ENCODE assay signal across 10 mouse cellular contexts in genomic region chr7:46770706-46771105, GRCm38 (mm10). TPM values are rescaled to one million over a fixed set of nuclear protein-coding genes. Genes with fewer than 3 reads are reported as not detected.
A peak's percentile ranks its signal among the peaks of the same experiment; 100 is the strongest.
DNase-seq lines count a peak whose midpoint lies in the region; ATAC-seq and TF ChIP-seq lines count a peak whose summit lies in the region.
"Had no signal": no experiment of that assay in that cellular context is flagged by ENCODE, and none has a peak within 500 bp of the region (broad histone marks: within the 10 kb centered on the region; RNA-seq: fewer than 3 reads in every experiment).

No protein-coding gene starts in this region.

- no peak for ATAC-seq in hindbrain, embryonic 16.5 days
- peak; percentile 54 for ATAC-seq in CD4-positive, CD25-positive, alpha-beta regulatory T cell, adult 4 months
- ATAC-seq in erythroid progenitor cell, adult 5-6 weeks (replicated peaks; ENCODE audit: low FRiP score, poor library complexity, severe bottlenecking): peak; percentile 49; the same call in 1 of the 2 replicates
- peak; percentile 41; the same call in 1 of the 2 replicates for ATAC-seq in liver, embryonic 11.5 days (replicated peaks; ENCODE audit: low FRiP score)

- H3K4me3 ChIP-seq in hindbrain, embryonic 10.5 days: no peak overlapping the region
- no peak overlapping the region for H3K4me3 ChIP-seq in hindbrain, embryonic 16.5 days (ENCODE audit: low read length)
- H3K4me3 ChIP-seq in bone marrow macrophage, adult 2 months (ENCODE audit: insufficient read depth, low read length): no peak overlapping the region
- H3K4me3 ChIP-seq in liver, embryonic 11.5 days (ENCODE audit: low read depth, low read length): no peak overlapping the region
- H3K4me3 ChIP-seq: embryonic facial prominence, embryonic 12.5 days had no signal

- 64% methylated on average over 4 of the region's 4 CpGs for WGBS in hindbrain, embryonic 10.5 days
- WGBS in hindbrain, embryonic 16.5 days: 68% methylated on average over 4 of the region's 4 CpGs
- 57% methylated on average over 4 of the region's 4 CpGs for WGBS in liver, embryonic 11.5 days

- peaks cover 92% of the 10 kb centered on the region for H3K36me3 ChIP-seq in hindbrain, embryonic 10.5 days
- peaks cover 45% of the 10 kb centered on the region for H3K36me3 ChIP-seq in hindbrain, embryonic 16.5 days (ENCODE audit: control insufficient read depth, insufficient read depth, low read length)
- peaks cover 30% of the 10 kb centered on the region for H3K36me3 ChIP-seq in liver, embryonic 11.5 days (ENCODE audit: control insufficient read depth, insufficient read depth, low read length)

- peak; percentile 68 for DNase-seq in hindbrain, embryonic 10.5 days (ENCODE audit: low spot score)
- peak; percentile 69 for DNase-seq in kidney, adult 9 months
- peak; percentile 59 for DNase-seq in liver, embryonic 11.5 days (ENCODE audit: low spot score)
- peak; percentile 32 to 50 for DNase-seq in right cerebral cortex, postnatal 10 days (ENCODE audit: low spot score in 2 of 2)

- no peak overlapping the region for H3K9ac ChIP-seq in hindbrain, embryonic 16.5 days (ENCODE audit: low read depth, low read length)
- H3K9ac ChIP-seq in liver, embryonic 11.5 days (ENCODE audit: low read depth, low read length): no peak overlapping the region
- H3K9ac ChIP-seq: embryonic facial prominence, embryonic 12.5 days had no signal

- H3K9me3 ChIP-seq in hindbrain, embryonic 10.5 days: no peaks in the 10 kb centered on the region
- H3K9me3 ChIP-seq in hindbrain, embryonic 16.5 days (ENCODE audit: control insufficient read depth, low read length): no peaks in the 10 kb centered on the region
- H3K9me3 ChIP-seq in liver, embryonic 11.5 days (ENCODE audit: control insufficient read depth, low read length): no peaks in the 10 kb centered on the region
- H3K9me3 ChIP-seq: embryonic facial prominence, embryonic 12.5 days had no signal

- TF ChIP-seq CTCF in bone marrow macrophage, adult 2 months (IDR thresholded peaks at IDR 0.05; ENCODE audit: low read depth, low read length): peak; percentile 85

- TF ChIP-seq POLR2A in bone marrow macrophage, adult 2 months (IDR thresholded peaks at IDR 0.05; ENCODE audit: borderline replicate concordance, low read depth, low read length): no peak

- no peak overlapping the region for H3K4me2 ChIP-seq in hindbrain, embryonic 16.5 days (ENCODE audit: low read length)
- no peak overlapping the region for H3K4me2 ChIP-seq in liver, embryonic 11.5 days
- H3K4me2 ChIP-seq: embryonic facial prominence, embryonic 12.5 days had no signal

- H3K27ac ChIP-seq in hindbrain, embryonic 10.5 days: no peak overlapping the region
- no peak overlapping the region for H3K27ac ChIP-seq in hindbrain, embryonic 16.5 days (ENCODE audit: low read depth, low read length)
- no peak overlapping the region for H3K27ac ChIP-seq in bone marrow macrophage, adult 2 months (ENCODE audit: insufficient read depth, low read depth, low read length)
- H3K27ac ChIP-seq in liver, embryonic 11.5 days (ENCODE audit: low read depth, low read length): no peak overlapping the region
- H3K27ac ChIP-seq: embryonic facial prominence, embryonic 12.5 days had no signal

- H3K27me3 ChIP-seq in hindbrain, embryonic 10.5 days (ENCODE audit: insufficient read depth, poor library complexity, severe bottlenecking): no peaks in the 10 kb centered on the region
- no peaks in the 10 kb centered on the region for H3K27me3 ChIP-seq in hindbrain, embryonic 16.5 days (replicated peaks; ENCODE audit: control insufficient read depth, insufficient read depth, low read length)
- no peaks in the 10 kb centered on the region for H3K27me3 ChIP-seq in liver, embryonic 11.5 days (replicated peaks; ENCODE audit: control insufficient read depth, insufficient read depth, low read length)
- H3K27me3 ChIP-seq: embryonic facial prominence, embryonic 12.5 days had no signal

- H3K4me1 ChIP-seq in hindbrain, embryonic 10.5 days (replicated peaks): no peaks in the 10 kb centered on the region
- H3K4me1 ChIP-seq in hindbrain, embryonic 16.5 days (ENCODE audit: control insufficient read depth, insufficient read depth, low read depth, low read length): no peaks in the 10 kb centered on the region
- 0 out of 2 replicates have a peak, but pooled peaks cover 3% of the 10 kb centered on the region for H3K4me1 ChIP-seq in bone marrow macrophage, adult 2 months (ENCODE audit: control insufficient read depth, insufficient read depth, low read length)
- no peaks in the 10 kb centered on the region for H3K4me1 ChIP-seq in liver, embryonic 11.5 days (replicated peaks; ENCODE audit: control insufficient read depth, insufficient read depth, low read length)
- H3K4me1 ChIP-seq: embryonic facial prominence, embryonic 12.5 days had no signal

RNA-seq across cellular contexts. Expression of gene Saa2, which starts 19.1 kb away (rescaled TPM):
- polyA plus RNA-seq in hindbrain, embryonic 10.5 days (2016; fragmentation: Nextera tagmentation; extraction: Ambion mirVana): 0.29 and 0.58 TPM in 2 replicates
- polyA plus RNA-seq in hindbrain, embryonic 16.5 days (2015; fragmentation: Nextera tagmentation; extraction: Ambion mirVana): 0.57 and 0.58 TPM in 2 replicates
- polyA plus RNA-seq in CD4-positive, CD25-positive, alpha-beta regulatory T cell, adult 4 months (2017; shearing (Covaris generic)): not detected
- polyA plus RNA-seq in bone marrow macrophage, adult 2 months (2012; ENCODE audit: insufficient read depth, insufficient read length, missing spikeins): not detected in 2 replicates
- not detected in 2 replicates for total RNA-seq in erythroid progenitor cell, adult 5-6 weeks (2015; ENCODE audit: low replicate concordance)
- total RNA-seq in erythroid progenitor cell, adult 5-6 weeks (2017; ENCODE audit: low replicate concordance): not detected in 2 replicates
- polyA plus RNA-seq in liver, embryonic 11.5 days (2014; fragmentation: Nextera tagmentation; extraction: Ambion mirVana): 1.2 TPM in 1 of 2 replicates, not detected in the other
- polyA plus RNA-seq: embryonic facial prominence, embryonic 12.5 days; lung, embryonic 16.5 days had no signal

RNA-seq across cellular contexts. Expression of gene Hps5, which starts 25.2 kb away (rescaled TPM):
- polyA plus RNA-seq in hindbrain, embryonic 10.5 days (2016; fragmentation: Nextera tagmentation; extraction: Ambion mirVana): 20.0 and 21.1 TPM in 2 replicates
- 9.7 and 12.6 TPM in 2 replicates for polyA plus RNA-seq in hindbrain, embryonic 16.5 days (2015; fragmentation: Nextera tagmentation; extraction: Ambion mirVana)
- polyA plus RNA-seq in CD4-positive, CD25-positive, alpha-beta regulatory T cell, adult 4 months (2017; shearing (Covaris generic)): 10 to 100 TPM; 14.2 to 26.1 TPM
- 39.6 and 40.9 TPM in 2 replicates for polyA plus RNA-seq in bone marrow macrophage, adult 2 months (2012; ENCODE audit: insufficient read depth, insufficient read length, missing spikeins)
- 7.2 and 9.2 TPM in 2 replicates for total RNA-seq in erythroid progenitor cell, adult 5-6 weeks (2015; ENCODE audit: low replicate concordance)
- total RNA-seq in erythroid progenitor cell, adult 5-6 weeks (2017; ENCODE audit: low replicate concordance): 19.8 and 29.9 TPM in 2 replicates
- 15.5 and 16.7 TPM in 2 replicates for polyA plus RNA-seq in liver, embryonic 11.5 days (2014; fragmentation: Nextera tagmentation; extraction: Ambion mirVana)

RNA-seq across cellular contexts. Expression of gene Gtf2h1, which starts 25.2 kb away (rescaled TPM):
- polyA plus RNA-seq in hindbrain, embryonic 10.5 days (2016; fragmentation: Nextera tagmentation; extraction: Ambion mirVana): 42.0 and 53.0 TPM in 2 replicates
- polyA plus RNA-seq in hindbrain, embryonic 16.5 days (2015; fragmentation: Nextera tagmentation; extraction: Ambion mirVana): 41.0 and 41.2 TPM in 2 replicates
- polyA plus RNA-seq in CD4-positive, CD25-positive, alpha-beta regulatory T cell, adult 4 months (2017; shearing (Covaris generic)): 10 to 100 TPM; 20.7 to 28.1 TPM
- 37.0 and 40.5 TPM in 2 replicates for polyA plus RNA-seq in bone marrow macrophage, adult 2 months (2012; ENCODE audit: insufficient read depth, insufficient read length, missing spikeins)
- total RNA-seq in erythroid progenitor cell, adult 5-6 weeks (2015; ENCODE audit: low replicate concordance): 16.2 and 28.5 TPM in 2 replicates
- 15.2 and 25.9 TPM in 2 replicates for total RNA-seq in erythroid progenitor cell, adult 5-6 weeks (2017; ENCODE audit: low replicate concordance)
- 83.6 and 95.7 TPM in 2 replicates for polyA plus RNA-seq in liver, embryonic 11.5 days (2014; fragmentation: Nextera tagmentation; extraction: Ambion mirVana)

RNA-seq across cellular contexts. Expression of gene Saa1, which starts 27.9 kb away (rescaled TPM):
- 0.21 and 1.3 TPM in 2 replicates for polyA plus RNA-seq in hindbrain, embryonic 10.5 days (2016; fragmentation: Nextera tagmentation; extraction: Ambion mirVana)
- polyA plus RNA-seq in hindbrain, embryonic 16.5 days (2015; fragmentation: Nextera tagmentation; extraction: Ambion mirVana): 0.27 and 0.56 TPM in 2 replicates
- polyA plus RNA-seq in CD4-positive, CD25-positive, alpha-beta regulatory T cell, adult 4 months (2017; shearing (Covaris generic)): not detected
- polyA plus RNA-seq in bone marrow macrophage, adult 2 months (2012; ENCODE audit: insufficient read depth, insufficient read length, missing spikeins): not detected in 2 replicates
- total RNA-seq in erythroid progenitor cell, adult 5-6 weeks (2015; ENCODE audit: low replicate concordance): not detected in 2 replicates
- total RNA-seq in erythroid progenitor cell, adult 5-6 weeks (2017; ENCODE audit: low replicate concordance): not detected in 2 replicates
- polyA plus RNA-seq in liver, embryonic 11.5 days (2014; fragmentation: Nextera tagmentation; extraction: Ambion mirVana): 0.90 and 1.1 TPM in 2 replicates

RNA-seq across cellular contexts. Expression of gene Saa4, which starts 38.3 kb away (rescaled TPM):
- not detected in 2 replicates for polyA plus RNA-seq in hindbrain, embryonic 10.5 days (2016; fragmentation: Nextera tagmentation; extraction: Ambion mirVana)
- polyA plus RNA-seq in hindbrain, embryonic 16.5 days (2015; fragmentation: Nextera tagmentation; extraction: Ambion mirVana): not detected in 2 replicates
- not detected for polyA plus RNA-seq in CD4-positive, CD25-positive, alpha-beta regulatory T cell, adult 4 months (2017; shearing (Covaris generic))
- polyA plus RNA-seq in bone marrow macrophage, adult 2 months (2012; ENCODE audit: insufficient read depth, insufficient read length, missing spikeins): not detected in 2 replicates
- total RNA-seq in erythroid progenitor cell, adult 5-6 weeks (2015; ENCODE audit: low replicate concordance): not detected in 2 replicates
- not detected in 2 replicates for total RNA-seq in erythroid progenitor cell, adult 5-6 weeks (2017; ENCODE audit: low replicate concordance)
- polyA plus RNA-seq in liver, embryonic 11.5 days (2014; fragmentation: Nextera tagmentation; extraction: Ambion mirVana): 5.7 and 6.1 TPM in 2 replicates
- polyA plus RNA-seq: embryonic facial prominence, embryonic 12.5 days; lung, embryonic 16.5 days had no signal
